Mouse (Mus musculus): ENCODE measurements around the gene Ifnk.

- TF ChIP-seq CTCF (IDR thresholded peaks at IDR 0.05; ENCODE audit: low read depth) (no peak), EP300 (IDR thresholded peaks at IDR 0.05; ENCODE audit: low read depth) (no peak)
These were observed 20.3 kb upstream of the Ifnk start for GRCm38 (mm10) chr4:35131592-35131991.
